Mouse (Mus musculus) pancreas, adult 10 weeks (tissue): ENCODE data around the gene Col17a1. TPM values are rescaled to one million over a fixed set of nuclear protein-coding genes. Genes with fewer than 3 reads are reported as not detected.

Source experiments
- polyA plus RNA-seq: library from polyadenylated mRNA; stranded (reverse); fragments of 350-450 nt; fragmentation: Illumina TruSeq; extraction: RNeasy Lipid Tissue Mini Kit (QIAGEN cat#74804); gene quantifications from one replicate; pipeline ENCODE4 v1.2.3, GENCODE M21; 2015; ENCODE audit warnings: low read depth, low replicate concordance; ENCODE audit not compliant: insufficient read depth

Gene Col17a1
- 0.15 TPM for polyA plus RNA-seq

DNA sequence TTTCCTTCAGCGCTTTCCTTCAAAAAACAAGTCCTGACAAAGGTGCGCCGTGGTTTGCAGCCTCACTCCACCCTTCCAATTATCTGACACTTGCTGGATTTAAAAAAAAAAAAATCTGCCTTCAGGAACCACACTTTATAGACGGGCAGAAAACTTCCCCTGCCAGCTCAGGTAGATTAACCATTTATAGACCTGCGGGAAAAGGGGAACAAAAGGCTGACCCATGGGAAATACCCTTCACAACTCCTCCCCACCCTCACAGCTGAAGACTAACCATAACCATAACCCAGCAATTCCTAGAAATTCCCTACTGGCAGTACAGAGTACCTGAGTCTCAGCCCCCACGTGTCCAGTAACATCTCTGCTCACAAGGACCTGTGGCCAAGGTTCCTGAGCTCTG is at the start of gene Col17a1:
TSS of gene Col17a1 (minus strand) at position 101 of the 400 bp plus-strand sequence.

DNA sequence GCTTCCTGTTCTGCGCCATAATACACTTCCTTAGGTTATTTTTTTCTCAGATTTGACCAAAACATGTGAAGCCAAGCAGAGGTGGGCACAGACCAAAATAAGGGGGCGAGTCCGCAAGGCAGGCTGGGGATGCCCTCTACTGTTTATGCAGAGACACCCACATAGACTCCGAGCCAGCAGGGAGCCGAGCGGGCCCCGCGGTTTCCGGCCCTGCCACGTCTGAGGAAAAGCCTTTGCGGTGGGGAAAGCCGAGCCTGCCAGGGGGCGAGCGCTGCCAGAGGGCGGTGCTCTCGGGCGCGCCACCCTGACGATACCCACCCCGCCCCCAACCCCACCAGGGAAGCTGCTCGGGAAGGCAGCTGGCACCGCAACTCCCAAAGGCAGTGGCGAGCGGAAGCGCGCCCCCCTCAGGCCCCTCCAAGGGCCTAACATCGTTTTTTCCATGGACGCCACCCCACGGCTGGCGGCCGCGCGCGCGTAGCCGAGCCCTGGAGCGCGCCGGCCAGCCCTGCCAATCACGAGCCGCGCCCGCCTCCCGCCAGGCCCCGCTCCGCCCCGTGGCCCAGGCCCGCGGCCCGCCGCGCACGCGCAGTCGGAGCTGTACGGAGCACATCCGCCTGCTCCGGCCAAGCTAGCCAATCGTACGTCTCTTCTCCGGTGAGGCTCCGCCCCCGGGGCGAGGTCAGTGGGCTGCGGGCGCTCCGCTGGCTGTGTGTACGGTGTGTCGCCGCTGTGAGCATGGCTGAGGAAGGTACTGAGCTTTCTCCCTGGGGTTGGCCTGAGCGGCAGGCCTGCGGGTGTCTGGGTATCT is 39.4 kb upstream of the Col17a1 start, which contains the start of gene Sfr1:
TSS of gene Sfr1 (plus strand) at position 612 of the 811 bp plus-strand sequence.

Other genes starting within 250 kb of the Col17a1 start
- 8.4 TPM for gene Sh3pxd2a, start 227.7 kb downstream of the Col17a1 start, polyA plus RNA-seq
- gene Stn1, start 154.6 kb downstream of the Col17a1 start, polyA plus RNA-seq = 4.5 TPM
- 11.1 TPM for gene Slk, start 112.4 kb downstream of the Col17a1 start, polyA plus RNA-seq
- gene Sfr1, start 39.6 kb upstream of the Col17a1 start, polyA plus RNA-seq = 19.9 TPM
- gene Gsto1, start 162.9 kb upstream of the Col17a1 start, polyA plus RNA-seq = 18.3 TPM
- gene Gsto2, start 173.4 kb upstream of the Col17a1 start, polyA plus RNA-seq = 1.1 TPM
- not detected for gene Cfap43, start 227.2 kb upstream of the Col17a1 start, polyA plus RNA-seq
- gene Itprip, start 227.2 kb upstream of the Col17a1 start, polyA plus RNA-seq = 2.2 TPM
- gene Cfap58, start 245.6 kb upstream of the Col17a1 start, polyA plus RNA-seq = not detected